Mouse (Mus musculus): ENCODE measurements around the gene Kif11. TPM values are rescaled to one million over a fixed set of nuclear protein-coding genes. Genes with fewer than 3 reads are reported as not detected.

Gene Kif11
- total RNA-seq, 1 experiment from 2014 or later, result 2.0 TPM

GRCm38 (mm10) chr19:37436514-37437288, 60.5 kb downstream of the Kif11 start:
- ATAC-seq (replicated peaks; ENCODE audit: insufficient number of reproducible peaks, low FRiP score, low TSS enrichment, poor library complexity, severe bottlenecking), result peak; percentile 55

- no peak for ATAC-seq (replicated peaks; ENCODE audit: insufficient number of reproducible peaks, low FRiP score, low TSS enrichment, poor library complexity, severe bottlenecking)
Observed at GRCm38 (mm10) chr19:37437289-37437606, 61.0 kb downstream of the Kif11 start.

GRCm38 (mm10) chr19:37440181-37440580, 64.0 kb downstream of the Kif11 start:
- ATAC-seq (replicated peaks; ENCODE audit: insufficient number of reproducible peaks, low FRiP score, low TSS enrichment, poor library complexity, severe bottlenecking), result no peak

GRCm38 (mm10) chr19:37440708-37441475, 64.7 kb downstream of the Kif11 start:
- ATAC-seq (replicated peaks; ENCODE audit: insufficient number of reproducible peaks, low FRiP score, low TSS enrichment, poor library complexity, severe bottlenecking), result no peak

GRCm38 (mm10) chr19:37442524-37443286, 66.5 kb downstream of the Kif11 start:
- ATAC-seq (replicated peaks; ENCODE audit: insufficient number of reproducible peaks, low FRiP score, low TSS enrichment, poor library complexity, severe bottlenecking), result no peak

GRCm38 (mm10) chr19:37443631-37444140, 67.5 kb downstream of the Kif11 start:
- no peak for ATAC-seq (replicated peaks; ENCODE audit: insufficient number of reproducible peaks, low FRiP score, low TSS enrichment, poor library complexity, severe bottlenecking)

DNA sequence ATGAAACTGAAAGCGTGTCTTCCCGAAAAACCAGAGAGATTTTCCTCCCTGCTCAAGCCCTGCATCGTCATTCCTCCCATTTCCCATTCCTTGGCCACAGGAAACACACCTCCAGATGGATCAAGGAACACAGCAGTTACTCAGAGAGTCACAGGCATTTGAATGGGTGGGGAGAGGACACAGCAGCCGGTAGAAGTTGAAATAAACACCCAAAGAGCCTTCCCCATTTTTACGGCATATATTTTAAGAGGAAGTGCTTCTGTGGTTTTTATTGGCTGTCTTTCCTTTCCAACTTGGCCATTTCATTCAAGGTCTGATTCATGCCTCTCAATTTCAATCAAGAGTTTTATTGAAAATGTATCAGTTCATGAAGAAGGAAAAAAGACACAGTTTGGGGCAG, 72.0 kb downstream of the Kif11 start:
- ATAC-seq (replicated peaks; ENCODE audit: insufficient number of reproducible peaks, low FRiP score, low TSS enrichment, poor library complexity, severe bottlenecking), result peak; percentile 74; the same call in 1 of the 2 replicates

GRCm38 (mm10) chr19:37449246-37449645, 73.0 kb downstream of the Kif11 start:
- ATAC-seq (replicated peaks; ENCODE audit: insufficient number of reproducible peaks, low FRiP score, low TSS enrichment, poor library complexity, severe bottlenecking), result no peak

- ATAC-seq (replicated peaks; ENCODE audit: insufficient number of reproducible peaks, low FRiP score, low TSS enrichment, poor library complexity, severe bottlenecking), result no peak
Observed at GRCm38 (mm10) chr19:37455528-37455927, 79.3 kb downstream of the Kif11 start.

DNA sequence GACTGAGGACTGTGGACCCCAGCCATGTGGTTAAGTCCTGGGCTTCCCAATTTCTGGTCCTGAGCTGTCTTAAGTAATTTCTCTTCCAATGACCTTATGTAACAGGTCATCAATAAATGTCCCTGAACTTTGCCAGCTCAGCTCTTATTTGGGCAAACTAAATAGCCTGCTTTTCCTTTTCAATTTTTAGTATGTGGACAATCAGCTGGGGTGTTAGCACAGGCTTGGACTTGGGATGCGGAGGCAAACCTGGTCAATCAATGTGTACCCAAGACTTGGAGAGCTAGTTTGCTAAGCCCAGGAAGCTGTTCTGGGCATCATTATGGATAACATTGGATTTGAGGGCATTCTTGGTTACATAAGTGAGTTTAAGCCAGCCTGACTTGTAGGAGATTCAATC, 79.8 kb downstream of the Kif11 start:
- ATAC-seq (replicated peaks; ENCODE audit: insufficient number of reproducible peaks, low FRiP score, low TSS enrichment, poor library complexity, severe bottlenecking), result no peak

GRCm38 (mm10) chr19:37458013-37458412, 81.8 kb downstream of the Kif11 start:
- no peak for ATAC-seq (replicated peaks; ENCODE audit: insufficient number of reproducible peaks, low FRiP score, low TSS enrichment, poor library complexity, severe bottlenecking)

GRCm38 (mm10) chr19:37466403-37466802, 90.2 kb downstream of the Kif11 start:
- peak; percentile 43 for ATAC-seq (replicated peaks; ENCODE audit: insufficient number of reproducible peaks, low FRiP score, low TSS enrichment, poor library complexity, severe bottlenecking)

DNA sequence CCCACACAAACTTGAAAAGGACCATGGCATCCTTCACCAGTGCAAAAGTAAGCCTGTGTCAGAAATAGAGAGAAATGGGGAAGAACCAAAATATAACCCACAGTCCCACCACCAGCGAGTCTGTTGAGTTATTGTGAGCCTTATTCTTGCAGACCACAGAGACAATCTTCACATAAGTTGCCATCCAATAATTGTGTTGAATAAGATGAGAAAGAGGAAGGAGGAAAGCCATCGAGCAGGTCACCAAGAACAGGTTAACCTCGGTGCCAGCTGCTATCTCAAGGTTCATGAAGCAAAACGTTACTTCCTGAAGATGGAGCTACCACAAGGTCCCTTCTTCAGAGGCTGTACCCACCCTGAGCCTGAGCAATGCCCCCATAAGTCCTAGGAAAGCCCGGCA, 90.8 kb downstream of the Kif11 start:
- ATAC-seq (replicated peaks; ENCODE audit: insufficient number of reproducible peaks, low FRiP score, low TSS enrichment, poor library complexity, severe bottlenecking), result 0 out of 2 replicates have a peak, but pooled peaks have one; percentile 14

GRCm38 (mm10) chr19:37468841-37469566, 92.8 kb downstream of the Kif11 start:
- ATAC-seq (replicated peaks; ENCODE audit: insufficient number of reproducible peaks, low FRiP score, low TSS enrichment, poor library complexity, severe bottlenecking), result no peak

Other genes starting within 250 kb of the Kif11 start
- gene March5, start 168.9 kb upstream of the Kif11 start, total RNA-seq (2017), result 93.4 to 122 TPM (median 106 TPM) in 3 replicates
- 0.86 to 3.3 TPM (median 3.1 TPM) in 3 replicates for gene Cpeb3, start 167.8 kb upstream of the Kif11 start, total RNA-seq (2017)
- gene Ide, start 38.6 kb upstream of the Kif11 start, total RNA-seq (2017), result 37.4 to 94.5 TPM (median 41.3 TPM) in 3 replicates
- 52.2 to 59.3 TPM (median 53.1 TPM) in 3 replicates for gene Hhex, start 58.4 kb downstream of the Kif11 start, total RNA-seq (2017)
- 70.9 to 85.0 TPM (median 76.3 TPM) in 3 replicates for gene Exoc6, start 174.0 kb downstream of the Kif11 start, total RNA-seq (2017)

Measured in monocyte, adult 5-6 weeks (primary cell).